Mouse (Mus musculus) gastrocnemius, adult 18-20 months (tissue): Measurements from ENCODE around the gene Focad. TPM values are rescaled to one million over a fixed set of nuclear protein-coding genes. Genes with fewer than 3 reads are reported as not detected.
"Not testable (repeated sequence)": the region's sequence is repeated elsewhere in the genome, so short reads cannot be mapped to it uniquely, and the experiment has no call there.

ENCODE experiments used
- DNase-seq: peaks from one replicate; pipeline ENCODE4 v3.0.0; 2021; ENCODE audit warnings: low spot score
- total RNA-seq, 2 experiments: library from RNA; stranded (reverse); gene quantifications; 2 replicates each; pipeline ENCODE4 v1.2.3; 2021

Focad gene
- total RNA-seq, 2 experiments from 2014 or later: 10.9 to 11.4 TPM

GRCm38 (mm10) chr4:88390596-88390995 is 296.2 kb downstream of the Focad start:
- not testable (repeated sequence) for DNase-seq

- DNase-seq: no peak
Measured at GRCm38 (mm10) chr4:88395717-88396116, 301.3 kb downstream of the Focad start.

DNA sequence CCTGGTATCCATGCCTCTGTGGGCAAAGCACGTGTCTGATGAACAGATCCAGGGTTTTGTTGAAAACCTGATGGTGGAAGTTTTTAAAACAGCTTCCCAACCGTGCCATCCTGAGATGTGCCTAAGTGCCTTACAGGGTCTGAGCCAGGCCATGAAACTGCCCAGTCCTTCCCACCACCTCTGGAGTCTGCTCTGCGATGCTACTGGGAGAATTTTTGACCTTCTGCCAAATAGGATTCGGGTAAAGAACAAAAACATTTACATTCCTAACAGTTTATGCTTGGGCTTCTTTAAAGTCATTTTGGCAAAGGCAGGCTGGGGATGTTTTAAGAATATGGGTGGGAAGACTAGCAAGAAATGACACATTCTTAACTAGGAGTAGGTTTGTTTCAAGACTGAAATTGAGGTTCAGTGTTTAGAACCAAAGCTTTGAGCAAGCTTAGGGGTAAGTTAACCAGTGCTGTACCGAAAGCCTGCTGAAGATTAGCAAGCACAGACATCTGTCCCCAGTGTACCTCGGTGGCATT is 302.6 kb downstream of the Focad start:
- DNase-seq: no peak

- no peak for DNase-seq
Measured at GRCm38 (mm10) chr4:88400302-88400991, 306.0 kb downstream of the Focad start.

DNA sequence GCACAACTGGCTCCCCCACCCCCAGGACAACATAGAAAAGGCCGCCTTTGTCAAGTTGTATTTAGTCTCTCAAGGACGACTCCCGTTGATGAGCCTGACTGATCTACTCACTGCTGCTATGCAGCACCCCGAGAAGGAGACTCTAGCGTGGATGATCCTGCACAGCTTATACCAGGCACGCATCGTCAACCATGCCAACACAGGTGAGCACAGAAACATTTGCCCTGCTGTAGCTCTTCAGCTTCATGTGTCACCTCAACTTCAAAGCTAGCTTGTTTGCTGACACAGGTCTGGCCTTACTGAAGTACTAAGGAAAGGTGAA is 306.5 kb downstream of the Focad start:
- DNase-seq: no peak

DNA sequence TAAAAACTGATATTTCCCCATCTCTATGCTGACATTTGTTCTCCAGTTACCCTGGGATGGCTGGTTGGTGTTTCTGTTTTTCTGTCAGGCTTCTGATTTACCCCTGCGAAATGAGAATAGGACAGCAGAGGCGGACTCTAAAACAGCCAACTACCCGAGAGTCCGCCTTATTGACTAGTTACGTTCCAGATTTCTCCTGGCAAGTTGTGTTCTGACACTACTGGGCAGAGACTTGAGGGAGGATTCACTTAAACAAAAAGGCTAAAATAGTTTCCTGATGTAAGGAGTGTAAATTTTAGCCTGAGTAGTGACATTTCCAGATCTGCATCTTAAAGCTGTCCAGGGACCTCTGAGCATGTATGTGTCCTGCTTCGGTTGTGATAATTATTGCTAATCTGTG is 308.5 kb downstream of the Focad start:
- DNase-seq: no peak

GRCm38 (mm10) chr4:88406887-88407696 is 312.7 kb downstream of the Focad start:
- peak; percentile 5 for DNase-seq

DNA sequence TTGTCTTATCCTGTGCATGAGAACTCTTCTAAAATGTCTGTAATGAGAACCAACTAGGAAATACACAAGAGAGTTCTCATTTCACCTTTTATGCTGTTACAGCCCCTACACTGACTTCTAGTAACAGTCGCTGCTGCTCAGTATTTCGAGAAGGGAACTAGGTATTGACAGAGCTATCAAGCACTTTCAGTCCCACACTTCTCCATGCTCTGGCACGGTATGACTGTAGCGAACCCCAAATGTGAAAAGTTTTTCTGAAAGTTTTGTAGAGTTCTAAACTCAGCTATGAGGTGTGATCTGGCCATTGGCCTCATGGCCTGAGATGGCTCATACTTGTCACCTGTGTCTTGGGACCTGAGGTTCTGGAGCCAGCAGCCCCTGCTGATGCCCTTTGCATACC is 314.9 kb downstream of the Focad start:
- no peak for DNase-seq

DNA sequence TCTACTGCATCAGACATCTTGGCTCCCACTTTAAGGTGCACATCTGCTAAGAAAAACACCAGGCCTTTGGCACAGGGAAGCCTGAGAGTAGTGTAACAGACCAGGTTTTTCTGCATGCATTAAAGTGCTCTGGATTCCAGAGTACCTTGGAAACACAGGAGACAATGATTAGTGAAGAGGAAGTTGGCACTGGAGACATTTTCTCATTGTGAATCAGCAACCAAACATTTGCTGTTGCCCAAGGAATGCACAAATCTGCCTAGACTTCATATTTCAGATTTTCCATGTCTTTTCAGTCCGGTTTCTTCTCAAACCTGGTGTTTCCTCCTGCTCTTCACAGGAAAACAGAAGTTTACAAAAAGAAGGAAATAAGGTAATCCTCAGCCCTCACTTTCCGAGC is 317.9 kb downstream of the Focad start:
- DNase-seq: no peak

- no peak for DNase-seq
Measured at GRCm38 (mm10) chr4:88415017-88415416, 320.6 kb downstream of the Focad start.

DNA sequence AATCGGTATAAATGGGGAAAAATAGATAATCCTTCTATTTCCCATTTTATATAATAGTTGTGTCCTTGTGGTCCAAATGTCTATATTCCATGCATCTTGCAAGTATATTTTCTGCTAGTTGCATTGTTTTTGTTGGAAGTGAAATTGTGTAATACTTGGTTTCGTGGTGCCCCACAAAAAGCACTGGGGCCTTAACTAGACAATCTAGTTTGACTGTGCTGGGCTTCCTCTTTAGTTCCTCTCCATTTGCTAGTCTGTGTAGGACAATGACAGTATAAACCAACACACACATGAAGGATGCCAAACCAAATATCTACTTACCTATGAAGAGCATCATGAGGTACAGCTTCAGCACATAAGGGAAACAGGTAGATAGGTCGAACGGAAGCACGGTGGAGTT is 324.9 kb downstream of the Focad start:
- DNase-seq: no peak

DNA sequence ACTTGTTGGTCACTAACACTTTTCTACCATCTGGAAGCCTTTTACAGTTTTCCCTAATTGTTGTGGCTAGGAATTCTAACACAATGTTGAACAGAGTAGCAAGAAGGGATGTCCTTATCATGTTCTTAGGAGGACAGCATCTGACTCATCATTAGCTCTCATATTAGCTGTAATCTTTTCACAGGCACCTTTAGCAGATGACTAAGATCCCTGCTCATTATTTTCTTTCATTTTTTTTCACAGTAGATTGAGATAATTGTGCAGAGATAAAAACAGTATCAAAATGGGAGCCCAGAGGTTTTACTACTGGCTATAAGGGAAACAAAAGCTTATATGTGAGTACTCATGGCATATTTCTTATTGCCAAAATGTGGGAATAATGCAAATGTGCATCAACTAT is 330.1 kb downstream of the Focad start:
- no peak for DNase-seq

- DNase-seq: no peak
Measured at GRCm38 (mm10) chr4:88427630-88428239, 333.3 kb downstream of the Focad start.

DNA sequence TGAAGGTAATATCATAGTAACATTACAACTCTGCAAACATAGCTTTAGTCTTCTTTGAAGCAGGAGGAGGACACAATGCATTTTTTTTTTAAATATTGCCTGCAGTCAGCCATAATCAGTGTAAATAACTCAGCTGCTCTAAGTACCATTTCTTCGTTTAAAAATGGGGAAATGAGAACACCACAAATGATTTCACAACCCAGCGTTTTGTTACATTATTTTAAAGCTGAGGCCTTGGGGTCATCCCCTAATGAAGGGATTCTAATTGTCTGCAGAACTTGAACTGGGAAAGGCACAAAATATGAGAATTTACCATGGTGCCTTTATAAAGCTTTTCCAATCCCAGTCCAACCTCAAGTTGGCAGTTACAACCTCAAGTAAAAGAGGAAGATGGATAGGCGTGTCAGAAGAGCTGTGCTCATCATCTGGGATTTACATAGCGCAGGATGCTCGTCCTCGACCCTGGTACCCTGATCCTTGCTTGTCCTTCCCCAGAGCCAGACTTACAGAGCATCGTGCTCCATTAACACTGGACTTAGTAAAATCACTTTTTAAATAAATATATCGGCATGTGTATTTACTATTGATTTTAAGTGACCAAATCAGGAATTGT is 338.1 kb downstream of the Focad start:
- no peak for DNase-seq

- no peak for DNase-seq
Measured at GRCm38 (mm10) chr4:88436593-88437165, 342.2 kb downstream of the Focad start.

- DNase-seq: no peak
Measured at GRCm38 (mm10) chr4:88437166-88437565, 342.7 kb downstream of the Focad start.

- DNase-seq: no peak
Measured at GRCm38 (mm10) chr4:88437917-88438316, 343.5 kb downstream of the Focad start.

DNA sequence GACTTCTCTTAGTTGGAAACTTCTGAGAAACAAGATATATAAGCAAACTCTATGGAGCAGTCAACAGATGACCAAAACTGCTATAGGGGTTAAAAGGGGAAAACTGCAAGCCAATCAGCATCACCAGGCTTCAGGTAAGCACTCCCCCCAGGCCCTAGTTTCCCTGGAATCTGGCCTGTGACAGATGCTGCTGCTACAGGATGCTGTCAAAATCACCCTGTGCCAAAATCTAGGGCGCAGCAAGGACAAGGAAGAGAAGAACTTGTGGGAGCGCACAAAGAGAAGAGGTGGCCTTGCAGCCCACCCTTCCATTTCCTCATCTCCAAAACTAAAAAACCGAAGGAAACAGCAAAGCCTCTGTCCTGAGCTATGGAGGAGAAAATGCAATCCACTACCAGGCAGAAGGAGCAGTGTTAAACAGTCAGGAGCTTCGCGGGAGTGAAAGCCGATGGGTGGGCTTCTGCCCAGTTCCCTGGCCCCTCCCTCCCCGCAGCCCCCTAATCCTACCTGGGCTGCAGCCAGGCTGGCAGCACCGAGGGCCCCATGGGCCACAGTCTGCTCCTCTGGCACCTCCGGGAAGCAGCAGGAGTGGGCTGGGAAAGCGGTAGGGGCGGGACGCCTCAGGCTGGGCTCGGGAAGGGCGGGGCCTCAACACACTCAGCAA is 344.0 kb downstream of the Focad start, which contains the start of gene Hacd4:
Gene Hacd4, minus strand, starts transcription at position 603 of the 664 bp plus-strand sequence.
- DNase-seq: peak; percentile 45

DNA sequence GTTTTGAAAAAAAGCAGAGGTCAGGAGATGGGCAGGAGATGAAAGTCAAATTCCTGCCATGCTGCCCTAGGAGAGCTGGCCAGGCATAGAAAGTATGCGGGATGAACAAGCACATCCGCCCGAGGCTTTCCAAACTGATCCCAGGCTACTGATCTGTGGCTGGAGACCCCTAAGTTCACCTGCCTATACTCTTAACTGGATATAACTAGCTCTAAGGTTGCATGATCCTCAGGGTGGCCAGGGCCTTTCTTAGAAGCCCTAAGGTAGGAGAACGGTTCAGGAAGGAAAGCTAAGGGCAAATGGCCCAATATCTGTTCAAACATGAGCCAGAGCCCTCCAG is 344.5 kb downstream of the Focad start:
- no peak for DNase-seq

DNA sequence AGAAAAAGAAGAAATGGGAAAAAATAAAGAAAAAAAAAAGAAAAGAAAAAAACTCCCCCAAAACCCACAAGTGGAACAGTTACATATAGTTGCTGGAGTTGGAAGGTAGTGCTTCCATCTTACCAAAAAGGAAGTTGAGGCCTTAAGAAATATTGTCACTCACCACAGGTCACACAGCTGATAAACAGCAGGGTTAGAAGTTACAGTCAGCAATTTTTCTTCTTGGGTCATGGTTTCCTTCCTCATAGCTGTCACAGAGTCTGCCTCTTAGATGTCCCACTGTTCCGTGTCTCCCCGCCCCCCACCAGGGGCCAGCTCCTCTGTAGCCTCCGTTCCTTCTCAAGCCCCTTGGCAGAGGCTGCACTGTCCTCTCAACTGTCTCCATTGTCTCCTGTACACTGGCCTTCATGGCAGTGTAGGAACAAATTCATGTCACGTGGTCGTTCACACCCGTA is 345.3 kb downstream of the Focad start:
- DNase-seq: no peak

DNA sequence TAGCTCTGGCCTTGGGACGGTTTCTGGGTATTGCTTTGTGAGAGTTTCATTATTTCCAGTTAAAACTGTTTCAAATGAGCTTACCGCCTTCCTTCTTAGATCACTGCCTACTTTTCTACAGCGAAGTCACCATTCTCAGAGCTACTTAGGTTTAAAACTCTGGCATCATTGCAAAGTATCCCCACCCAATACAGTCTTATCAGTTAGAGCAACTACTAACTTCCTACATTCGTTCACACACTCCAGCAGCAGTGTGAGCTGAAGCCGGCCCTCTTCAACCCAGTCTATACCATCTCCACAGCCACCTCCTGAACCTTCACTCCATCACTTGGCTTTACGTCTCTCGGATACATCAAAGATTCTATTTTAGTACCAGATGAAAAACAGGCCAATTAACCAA is 346.4 kb downstream of the Focad start:
- no peak for DNase-seq
